Mouse (Mus musculus): ENCODE measurements around the gene Ikzf2.

Ikzf2 gene

GRCm38 (mm10) chr1:69669897-69670404, 17.1 kb downstream of the Ikzf2 start:
- no peak for DNase-seq (ENCODE audit: extremely low read depth, insufficient read length, low spot score)

- no peak for DNase-seq (ENCODE audit: extremely low read depth, insufficient read length, low spot score)
Observed at GRCm38 (mm10) chr1:69667456-69667855, 19.6 kb downstream of the Ikzf2 start.

DNA sequence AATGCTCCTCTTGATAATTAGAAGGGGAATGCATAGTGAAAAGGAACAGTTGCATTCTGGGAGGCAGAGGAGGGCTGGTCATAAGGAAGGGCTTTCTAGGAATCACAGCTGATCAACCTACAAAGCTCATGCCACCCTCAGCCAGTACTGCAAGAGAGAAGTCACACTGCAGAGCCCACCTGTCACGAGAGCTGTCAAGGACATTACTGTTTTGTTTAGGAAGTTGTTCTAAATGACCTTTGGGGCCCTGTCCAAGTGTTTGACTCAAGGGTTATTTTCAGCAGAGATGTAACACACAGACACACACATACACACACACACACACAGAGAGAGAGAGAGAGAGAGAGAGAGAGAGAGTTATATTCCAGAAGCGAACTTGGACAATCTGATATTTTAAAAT, 27.3 kb downstream of the Ikzf2 start:
- no peak for DNase-seq (ENCODE audit: extremely low read depth, insufficient read length, low spot score)

- DNase-seq (ENCODE audit: extremely low read depth, insufficient read length, low spot score): no peak
Observed at GRCm38 (mm10) chr1:69658051-69658450, 29.0 kb downstream of the Ikzf2 start.

- no peak for DNase-seq (ENCODE audit: extremely low read depth, insufficient read length, low spot score)
Observed at GRCm38 (mm10) chr1:69657455-69657854, 29.6 kb downstream of the Ikzf2 start.

- DNase-seq (ENCODE audit: extremely low read depth, insufficient read length, low spot score): no peak
Observed at GRCm38 (mm10) chr1:69656929-69657328, 30.1 kb downstream of the Ikzf2 start.

DNA sequence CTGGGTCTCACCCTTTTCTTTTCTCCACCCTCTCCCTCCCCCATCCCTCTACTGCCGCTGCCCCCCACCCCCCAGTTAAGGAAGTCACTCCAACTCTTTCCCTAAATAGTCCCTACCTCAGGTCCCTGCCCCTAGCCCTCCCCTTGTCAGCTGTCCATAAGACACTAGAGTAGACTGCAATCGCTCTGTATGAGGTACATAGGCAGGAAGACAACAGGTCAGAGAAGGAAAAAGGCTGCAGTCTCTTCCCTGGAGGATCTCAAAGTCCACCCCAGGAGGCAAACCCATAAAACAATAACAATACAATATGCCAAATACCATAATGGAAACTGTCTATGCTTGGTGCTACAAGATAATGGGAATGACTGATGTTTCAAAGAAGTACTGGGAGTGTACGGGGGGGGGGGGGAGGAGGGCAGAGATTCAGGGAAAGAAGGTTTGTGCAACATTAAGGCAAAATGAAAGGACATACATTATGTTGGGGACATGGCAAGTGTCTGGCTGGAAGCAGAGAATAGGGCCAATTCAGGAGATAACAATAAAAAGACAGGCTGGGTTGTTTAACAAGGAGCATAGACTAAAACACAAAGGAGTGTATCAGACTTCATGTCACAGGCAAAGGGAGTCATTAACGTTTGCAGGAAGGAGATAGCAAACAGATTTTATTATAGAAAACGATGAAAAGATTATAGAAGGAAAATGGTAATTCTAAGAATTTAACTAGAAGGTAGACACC, 30.8 kb downstream of the Ikzf2 start:
- DNase-seq (ENCODE audit: extremely low read depth, insufficient read length, low spot score): no peak

GRCm38 (mm10) chr1:69655368-69655767, 31.7 kb downstream of the Ikzf2 start:
- no peak for DNase-seq (ENCODE audit: extremely low read depth, insufficient read length, low spot score)

- no peak for DNase-seq (ENCODE audit: extremely low read depth, insufficient read length, low spot score)
Observed at GRCm38 (mm10) chr1:69654955-69655354, 32.1 kb downstream of the Ikzf2 start.

GRCm38 (mm10) chr1:69653419-69653818, 33.6 kb downstream of the Ikzf2 start:
- no peak for DNase-seq (ENCODE audit: extremely low read depth, insufficient read length, low spot score)

GRCm38 (mm10) chr1:69643138-69643537, 43.9 kb downstream of the Ikzf2 start:
- DNase-seq (ENCODE audit: extremely low read depth, insufficient read length, low spot score): no peak

DNA sequence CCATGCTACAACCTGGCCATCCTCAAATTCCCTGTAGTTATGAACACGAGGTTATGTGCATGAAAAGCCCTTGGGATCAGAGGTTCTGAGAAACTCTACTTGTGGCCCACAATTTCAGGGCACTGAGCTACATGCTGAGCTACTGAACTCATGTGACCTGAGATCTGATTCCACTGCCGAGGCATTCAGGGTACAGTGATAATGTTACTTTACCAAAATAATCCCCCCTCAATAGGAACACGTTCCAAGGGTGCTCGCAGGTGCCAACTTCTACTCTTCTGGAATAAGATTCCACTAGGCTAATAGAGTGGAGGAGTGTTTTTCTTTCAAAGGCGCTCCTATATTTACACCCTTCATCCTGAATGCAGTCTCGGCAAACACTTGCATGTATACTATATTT, 45.1 kb downstream of the Ikzf2 start:
- DNase-seq (ENCODE audit: extremely low read depth, insufficient read length, low spot score): no peak

GRCm38 (mm10) chr1:69638321-69638720, 48.7 kb downstream of the Ikzf2 start:
- DNase-seq (ENCODE audit: extremely low read depth, insufficient read length, low spot score): no peak

DNA sequence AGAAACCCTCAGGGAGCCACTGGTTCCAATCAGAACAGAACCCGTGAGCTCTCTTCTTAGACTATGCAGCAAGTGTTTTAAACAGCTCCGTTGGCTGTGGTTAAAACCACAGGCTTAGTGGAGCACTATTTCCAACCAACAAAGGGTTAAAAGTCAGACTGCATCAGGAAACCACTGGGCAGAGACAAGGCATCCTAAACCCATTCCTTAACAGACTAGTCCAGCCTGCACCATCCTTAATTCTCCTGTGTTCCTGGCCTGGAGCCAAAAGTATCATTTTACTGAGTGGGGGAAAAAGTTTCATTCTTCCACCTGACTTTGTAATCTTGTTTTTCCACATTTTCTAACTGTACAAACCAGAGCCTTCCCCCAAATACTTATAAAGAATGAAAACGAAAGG, 49.1 kb downstream of the Ikzf2 start:
- no peak for DNase-seq (ENCODE audit: extremely low read depth, insufficient read length, low spot score)

- DNase-seq (ENCODE audit: extremely low read depth, insufficient read length, low spot score): no peak
Observed at GRCm38 (mm10) chr1:69634259-69634658, 52.8 kb downstream of the Ikzf2 start.

DNA sequence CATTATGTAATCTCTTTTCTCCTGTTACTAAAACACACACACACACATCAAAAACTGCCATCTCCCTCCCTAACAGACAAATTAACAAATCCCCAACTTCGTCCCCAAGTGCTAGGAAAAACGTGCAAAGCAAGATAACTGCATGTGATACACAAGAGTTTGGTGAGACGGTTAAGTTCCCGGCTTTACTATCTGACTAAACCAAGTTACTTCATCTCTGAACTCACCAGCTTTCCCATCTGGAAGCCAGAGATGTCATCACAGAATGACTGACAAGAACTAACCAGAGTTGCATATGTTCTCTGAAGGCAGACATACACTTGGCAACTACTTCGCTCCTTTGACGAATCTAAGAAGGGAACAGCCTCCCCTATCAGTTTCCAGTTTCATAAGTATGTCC, 56.5 kb downstream of the Ikzf2 start:
- no peak for DNase-seq (ENCODE audit: extremely low read depth, insufficient read length, low spot score)

- DNase-seq (ENCODE audit: extremely low read depth, insufficient read length, low spot score): no peak
Observed at GRCm38 (mm10) chr1:69629513-69629912, 57.5 kb downstream of the Ikzf2 start.

GRCm38 (mm10) chr1:69612076-69612475, 75.0 kb downstream of the Ikzf2 start:
- no peak for DNase-seq (ENCODE audit: extremely low read depth, insufficient read length, low spot score)

- no peak for DNase-seq (ENCODE audit: extremely low read depth, insufficient read length, low spot score)
Observed at GRCm38 (mm10) chr1:69611204-69611725, 75.8 kb downstream of the Ikzf2 start.

- DNase-seq (ENCODE audit: extremely low read depth, insufficient read length, low spot score): no peak
Observed at GRCm38 (mm10) chr1:69610791-69611190, 76.3 kb downstream of the Ikzf2 start.

DNA sequence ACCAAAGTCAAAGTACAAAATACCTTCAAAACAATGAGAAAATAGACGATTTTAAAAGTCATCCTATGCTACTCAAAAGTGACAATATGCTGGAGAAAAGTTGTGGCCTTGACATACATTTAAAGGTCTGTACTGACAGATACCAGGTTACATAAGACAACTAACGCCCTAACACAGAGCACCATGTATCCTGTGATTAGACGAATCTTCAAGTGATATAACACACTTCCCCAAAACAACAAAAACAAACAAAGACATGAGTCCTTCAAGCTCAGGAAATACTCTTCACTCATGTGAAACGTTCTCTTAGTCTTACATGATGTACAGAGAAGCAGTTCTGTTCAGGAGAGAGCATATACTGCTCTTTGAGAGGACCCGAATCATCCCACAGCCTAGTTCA, 78.2 kb downstream of the Ikzf2 start:
- DNase-seq (ENCODE audit: extremely low read depth, insufficient read length, low spot score): no peak

DNA sequence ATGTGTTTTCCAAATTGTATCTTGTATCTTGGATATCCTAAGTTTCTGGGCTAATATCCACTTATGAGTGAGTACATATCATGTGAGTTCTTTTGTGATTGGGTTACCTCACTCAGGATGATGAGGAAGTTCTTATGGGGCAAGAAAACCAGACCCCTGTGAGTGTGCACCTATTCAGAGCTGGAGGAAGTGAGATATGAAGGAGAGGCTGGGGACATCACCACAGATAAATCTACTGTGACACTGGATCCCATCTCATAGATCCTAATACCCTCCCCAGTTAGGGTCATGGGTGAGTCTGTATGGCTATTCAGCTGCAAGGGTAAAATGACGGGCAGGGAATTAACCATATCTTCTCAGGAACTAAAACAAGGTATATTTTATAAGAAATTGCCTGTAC, 80.2 kb downstream of the Ikzf2 start:
- no peak for DNase-seq (ENCODE audit: extremely low read depth, insufficient read length, low spot score)
